Mouse (Mus musculus) c-Kit-negative CD71-positive TER-119-positive erythroid progenitor cells, embryonic 14.5 days (primary cell): ENCODE data around the gene Pcp2.
A peak's percentile ranks its signal among the peaks of the same experiment; 100 is the strongest.
"Not testable (repeated sequence)": the region's sequence is repeated elsewhere in the genome, so short reads cannot be mapped to it uniquely, and the experiment has no call there.

Source experiments
- DNase-seq: peaks from one replicate; pipeline ENCODE4 v3.0.0-alpha.2; 2013; ENCODE audit warnings: low read depth, low spot score

Gene Pcp2

GRCm38 (mm10) chr8:3621199-3621970 lies 4.0 kb downstream of the Pcp2 start, which contains the start of the genes Xab2 and Pet100:
Xab2 (minus strand) TSS chr8:3621316.
Pet100 (plus strand) TSS chr8:3621548.
- peak; percentile 99 for DNase-seq

GRCm38 (mm10) chr8:3609816-3610150 lies 15.6 kb downstream of the Pcp2 start:
- DNase-seq: no peak

GRCm38 (mm10) chr8:3609046-3609815 lies 16.1 kb downstream of the Pcp2 start:
- DNase-seq: no peak

GRCm38 (mm10) chr8:3607822-3608221 lies 17.5 kb downstream of the Pcp2 start:
- DNase-seq: no peak

- no peak for DNase-seq
Observed at GRCm38 (mm10) chr8:3606593-3606992, 18.8 kb downstream of the Pcp2 start.

GRCm38 (mm10) chr8:3603439-3603838 lies 21.9 kb downstream of the Pcp2 start:
- no peak for DNase-seq

GRCm38 (mm10) chr8:3600401-3600800 lies 24.9 kb downstream of the Pcp2 start:
- DNase-seq: no peak

GRCm38 (mm10) chr8:3599219-3599618 lies 26.1 kb downstream of the Pcp2 start:
- DNase-seq: no peak

- DNase-seq: no peak
Observed at GRCm38 (mm10) chr8:3598054-3598453, 27.3 kb downstream of the Pcp2 start.

- no peak for DNase-seq
Observed at GRCm38 (mm10) chr8:3594466-3594865, 30.9 kb downstream of the Pcp2 start.

- no peak for DNase-seq
Observed at GRCm38 (mm10) chr8:3593470-3593869, 31.9 kb downstream of the Pcp2 start.

- DNase-seq: no peak
Observed at GRCm38 (mm10) chr8:3588258-3588633, 37.1 kb downstream of the Pcp2 start.

GRCm38 (mm10) chr8:3587391-3588257 lies 37.7 kb downstream of the Pcp2 start:
- peak; percentile 20 for DNase-seq

- DNase-seq: no peak
Observed at GRCm38 (mm10) chr8:3586993-3587390, 38.4 kb downstream of the Pcp2 start, which contains the start of gene Camsap3. Camsap3 (plus strand) TSS chr8:3587293.

- no peak for DNase-seq
Observed at GRCm38 (mm10) chr8:3586452-3586851, 38.9 kb downstream of the Pcp2 start.

GRCm38 (mm10) chr8:3581961-3582360 lies 43.4 kb downstream of the Pcp2 start:
- DNase-seq: not testable (repeated sequence)

GRCm38 (mm10) chr8:3579390-3580364 lies 45.7 kb downstream of the Pcp2 start:
- no peak for DNase-seq

GRCm38 (mm10) chr8:3576211-3576960 lies 49.0 kb downstream of the Pcp2 start:
- no peak for DNase-seq

GRCm38 (mm10) chr8:3574546-3574945 lies 50.8 kb downstream of the Pcp2 start:
- DNase-seq: no peak
